Mouse (Mus musculus) Patski (cell line): Measurements from ENCODE around the gene Tgm1. TPM values are rescaled to one million over a fixed set of nuclear protein-coding genes. Genes with fewer than 3 reads are reported as not detected.

ENCODE experiments used
- ATAC-seq: fragments of 100-300 bp; one replicate; pipeline ENCODE4 v1.8.0; 2021
- CTCF ChIA-PET: fragments of 350-600 bp; sonication (Branson Sonifier 250); formaldehyde crosslinking; loops from one replicate; lab custom pipeline; 2022; ENCODE audit warnings: inconsistent platforms; lab: Charles Lee
- POLR2A ChIA-PET: fragments of 350-600 bp; sonication (Branson Sonifier 250); formaldehyde crosslinking; loops from one replicate; lab custom pipeline; 2022; ENCODE audit warnings: antibody characterized with exemption, inconsistent platforms; lab: Charles Lee
- DNase-seq: peaks from one replicate; pipeline ENCODE4 v3.0.0-alpha.2; 2011; ENCODE audit warnings: low read depth, low spot score
- H3K27me3 ChIP-seq: fragments of 371-371 bp; one replicate; pipeline ENCODE4 v1.5.1; 2021
- CTCF ChIP-seq: fragments of 100-300 bp; IDR thresholded peaks from one replicate; pipeline ENCODE4 v1.5.1; 2021
- in situ Hi-C: fragments of 300-500 bp; cut with MboI; formaldehyde crosslinking; loops from 3 replicates; pipeline ENCODE4 v1.11.1; 2018; ENCODE audit warnings: low pct_unique_long_range_greater_than_20kb, mixed read lengths
- polyA plus RNA-seq: library from polyadenylated mRNA; unstranded; gene quantifications from one replicate; pipeline ENCODE4 v1.2.3, GENCODE M21; 2021

The Tgm1 gene
- polyA plus RNA-seq, 1 experiment from 2014 or later, result 0.12 TPM

- ATAC-seq, result peak; percentile 84
- POLR2A ChIA-PET, result interaction anchor here (0.8 to 2.4 kb wide), 3 partner anchors 9 to 64 kb away, joined by 3 to 14 read pairs (median 6); partner anchors contain the start of genes Dhrs1 and Nop9
- TF ChIP-seq CTCF, result no peak
- CTCF ChIA-PET, result interaction anchor here (0.7 to 8.9 kb wide), 14 partner anchors 9 to 74 kb away, joined by 3 to 80 read pairs (median 4); partner anchors contain the start of genes Dhrs1, Nedd8 and Nop9
- in situ Hi-C loops, result loop anchor here (5.0 kb wide), 1 partner anchor 61 kb away; no protein-coding TSS in a partner anchor
- no peaks in the 10 kb centered on the region for H3K27me3 ChIP-seq
- DNase-seq, result peak; percentile 95
Measured at GRCm38 (mm10) chr14:55681160-55682117, 32.3 kb downstream of the Tgm1 start, which contains the start of gene Tinf2. Tinf2 (minus strand) TSS chr14:55681820.

- POLR2A ChIA-PET, result no interaction called here
- in situ Hi-C loops, result no loop called here
- TF ChIP-seq CTCF, result no peak
Measured at GRCm38 (mm10) chr14:55677615-55678014, 36.1 kb downstream of the Tgm1 start.

DNA sequence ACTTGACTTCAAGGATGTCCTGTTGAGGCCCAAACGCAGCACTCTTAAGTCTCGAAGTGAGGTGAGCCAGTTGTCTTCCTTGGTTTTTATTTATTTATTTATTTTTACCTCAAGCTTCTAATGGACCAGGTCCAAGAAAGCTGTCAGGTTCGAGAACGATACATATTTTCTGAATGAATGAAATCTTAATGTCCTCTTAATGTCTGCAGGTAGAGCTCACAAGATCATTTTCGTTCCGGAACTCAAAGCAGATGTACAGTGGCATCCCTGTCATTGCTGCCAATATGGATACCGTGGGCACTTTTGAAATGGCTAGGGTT is 41.0 kb downstream of the Tgm1 start:
- ChIA-PET POLR2A (interaction anchor here (0.6 to 1.2 kb wide), 4 partner anchors 8 to 809 kb away, joined by 3 to 6 read pairs (median 4); no protein-coding TSS in a partner anchor), CTCF (interaction anchor here (1.3 kb wide), 2 partner anchors 9 to 10 kb away, joined by 3 read pairs; partner anchors contain the start of gene Tinf2)
- no peak for DNase-seq
- ATAC-seq, result no peak
- no peak for TF ChIP-seq CTCF
- in situ Hi-C loops, result no loop called here
- H3K27me3 ChIP-seq, result no peaks in the 10 kb centered on the region

More at GRCm38 (mm10) chr14:55677615-55678014, 36.1 kb downstream of the Tgm1 start:
- CTCF ChIA-PET, result no interaction called here
- no peaks in the 10 kb centered on the region for H3K27me3 ChIP-seq
- no peak for ATAC-seq
- DNase-seq, result no peak

GRCm38 (mm10) chr14:55671833-55672740 is 41.6 kb downstream of the Tgm1 start, which contains the start of the genes Gmpr2 and Nedd8:
Gmpr2 (plus strand) TSS chr14:55671941.
Nedd8 (minus strand) TSS chr14:55672124.
- POLR2A ChIA-PET, result interaction anchor here (0.6 to 1.2 kb wide), 5 partner anchors 8 to 808 kb away, joined by 3 to 6 read pairs (median 3); no protein-coding TSS in a partner anchor
- peak; percentile 97 for ATAC-seq
- CTCF ChIA-PET, result interaction anchor here (1.0 to 1.3 kb wide), 4 partner anchors 9 to 115 kb away, joined by 3 to 4 read pairs (median 3); partner anchors contain the start of gene Tinf2
- no peaks in the 10 kb centered on the region for H3K27me3 ChIP-seq
- no peak for TF ChIP-seq CTCF
- in situ Hi-C loops, result no loop called here
- peak; percentile 77 for DNase-seq

GRCm38 (mm10) chr14:55671486-55671832 is 42.3 kb downstream of the Tgm1 start:
- H3K27me3 ChIP-seq, result no peaks in the 10 kb centered on the region
- ChIA-PET POLR2A (interaction anchor here (0.5 kb wide), 1 partner anchor 12 kb away, joined by 5 read pairs; no protein-coding TSS in a partner anchor), CTCF (interaction anchor here (1.0 to 2.2 kb wide), 4 partner anchors 10 to 114 kb away, joined by 3 to 5 read pairs (median 4); partner anchors contain the start of genes Tinf2 and Tssk4)
- in situ Hi-C loops, result no loop called here
- no peak for TF ChIP-seq CTCF
- ATAC-seq, result peak; percentile 10
- no peak for DNase-seq

DNA sequence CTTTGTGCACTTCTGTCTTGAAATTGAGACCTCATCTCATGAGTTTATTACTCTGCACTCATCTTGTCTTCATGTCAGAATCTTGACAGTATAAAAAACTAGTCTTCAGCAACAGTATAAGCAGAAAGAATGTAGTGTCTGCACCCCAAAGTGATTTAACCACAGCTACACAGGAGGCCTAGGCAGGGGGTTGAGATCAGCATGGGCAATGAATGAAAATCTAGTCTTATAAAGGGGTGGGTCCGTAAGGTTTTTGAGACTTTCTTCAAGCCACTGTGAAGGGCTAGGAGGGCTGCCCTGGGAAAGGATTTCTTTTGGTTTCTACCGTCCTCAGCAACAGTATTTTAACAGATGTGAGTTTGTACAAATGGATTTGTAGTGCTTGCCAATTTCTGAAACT is 53.1 kb downstream of the Tgm1 start:
- peak; percentile 22 for ATAC-seq
- TF ChIP-seq CTCF, result no peak
- no peak for DNase-seq
- CTCF ChIA-PET, result interaction anchor here (1.3 to 2.8 kb wide), 5 partner anchors 9 to 84 kb away, joined by 3 to 15 read pairs (median 3); no protein-coding TSS in a partner anchor
- no peaks in the 10 kb centered on the region for H3K27me3 ChIP-seq
- POLR2A ChIA-PET, result interaction anchor here (1.2 to 1.6 kb wide), 2 partner anchors 9 to 26 kb away, joined by 3 read pairs; no protein-coding TSS in a partner anchor
- in situ Hi-C loops, result no loop called here

DNA sequence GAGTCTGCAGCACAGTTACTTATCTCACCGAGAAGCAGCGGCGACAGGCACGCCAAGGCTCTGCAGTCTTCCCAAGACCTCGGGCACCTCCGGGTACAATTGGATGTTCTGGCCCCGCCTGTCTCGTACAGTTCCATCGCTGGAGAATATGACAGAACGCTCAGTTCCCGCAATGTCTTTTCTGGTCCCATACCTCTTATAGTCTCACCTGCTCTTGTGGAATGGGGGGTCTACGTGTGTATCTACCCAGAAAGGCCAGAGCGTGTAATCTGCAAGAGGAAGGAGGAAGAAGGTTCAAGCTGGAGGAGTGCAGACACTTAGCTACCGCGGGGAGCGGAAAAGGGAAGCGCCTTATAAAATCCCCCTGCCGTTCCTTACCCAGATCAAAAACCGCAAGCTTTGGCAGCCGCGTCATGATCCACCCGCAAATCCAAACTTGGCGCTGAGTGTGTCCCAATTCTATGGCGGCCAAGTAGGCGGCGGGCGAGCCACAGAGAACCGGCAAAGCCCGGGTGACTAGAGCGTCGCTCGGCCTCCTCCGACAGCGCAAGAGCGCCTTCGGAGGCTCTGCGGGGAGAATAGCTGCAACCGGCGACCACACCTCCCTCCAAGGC is 53.7 kb downstream of the Tgm1 start, which contains the start of gene Mdp1:
TSS of gene Mdp1 (minus strand) at position 549 of the 614 bp plus-strand sequence.
- TF ChIP-seq CTCF, result peak; percentile 85
- DNase-seq (no peak), ATAC-seq (peak; percentile 89)
- H3K27me3 ChIP-seq, result no peaks in the 10 kb centered on the region
- in situ Hi-C loops, result no loop called here
- ChIA-PET CTCF (interaction anchor here (0.6 to 2.8 kb wide), 6 partner anchors 9 to 84 kb away, joined by 3 to 15 read pairs (median 4); partner anchors contain the start of gene Gmpr2), POLR2A (interaction anchor here (0.7 to 1.6 kb wide), 3 partner anchors 10 to 25 kb away, joined by 3 to 5 read pairs (median 3); no protein-coding TSS in a partner anchor)

DNA sequence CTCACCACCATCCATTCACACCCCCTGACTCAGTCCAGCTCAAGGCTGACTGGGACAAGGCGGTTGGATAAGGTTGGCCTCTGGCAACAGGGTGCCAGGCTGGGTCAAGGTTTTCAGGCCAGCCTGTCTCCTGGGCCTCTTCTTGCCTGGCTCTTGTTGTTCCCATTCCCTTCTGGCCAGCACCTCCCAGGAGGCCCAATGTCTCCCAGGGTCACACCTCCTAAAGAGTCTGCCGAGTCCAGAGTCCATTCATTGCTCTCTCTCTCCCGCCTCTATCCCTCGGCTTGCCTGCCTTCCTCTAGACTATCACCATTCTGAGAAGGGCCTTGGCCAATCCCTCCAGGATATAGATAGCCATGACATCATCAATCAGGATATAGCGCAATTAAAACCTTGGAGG is 55.7 kb downstream of the Tgm1 start:
- ATAC-seq, result no peak
- in situ Hi-C loops, result no loop called here
- POLR2A ChIA-PET, result interaction anchor here (0.6 to 1.2 kb wide), 2 partner anchors 8 to 18 kb away, joined by 3 to 4 read pairs; partner anchors contain the start of gene Tssk4
- DNase-seq, result no peak
- TF ChIP-seq CTCF, result no peak
- CTCF ChIA-PET, result no interaction called here
- no peaks in the 10 kb centered on the region for H3K27me3 ChIP-seq

GRCm38 (mm10) chr14:55656935-55657334 is 56.8 kb downstream of the Tgm1 start:
- ChIA-PET CTCF (interaction anchor here (1.3 kb wide), 1 partner anchor 10 kb away, joined by 3 read pairs; no protein-coding TSS in a partner anchor), POLR2A (no interaction called here)
- DNase-seq (no peak), ATAC-seq (no peak)
- no peaks in the 10 kb centered on the region for H3K27me3 ChIP-seq
- TF ChIP-seq CTCF, result no peak
- in situ Hi-C loops, result no loop called here
